Mouse (Mus musculus) stomach, embryonic 15.5 days (tissue): Measurements from ENCODE around the gene Bpnt1. TPM values are rescaled to one million over a fixed set of nuclear protein-coding genes. Genes with fewer than 3 reads are reported as not detected.

Source experiments
- microRNA counts: library from miRNA; unstranded; fragments of <30 nt; microRNA quantifications from one replicate; lab custom pipeline; 2016
- microRNA-seq: library from miRNA; unstranded; fragments of <30 nt; microRNA quantifications from one replicate; pipeline ENCODE4, GENCODE M21; 2016
- polyA plus RNA-seq: library from polyadenylated mRNA; unstranded; fragments of >200 nt; fragmentation: Nextera tagmentation; extraction: Ambion mirVana; gene quantifications from 2 replicates; pipeline ENCODE4 v1.2.1, GENCODE M21; 2015

The Bpnt1 gene
- polyA plus RNA-seq, 1 experiment from 2014 or later = 73.5 TPM

MicroRNAs within 50 kb of the gene (microRNA counts, 519-probe panel; counts per million panel counts)
- 3,333 counts per million, percentile 84 among the panel's probes with 10 or more counts for microRNA mmu-miR-194 (lab: Ali Mortazavi, UCI)

Small RNA genes within 50 kb of the gene (microRNA-seq; reads per million reads assigned to microRNA genes)
- gene Mir194-1 (403 reads per million, percentile 66 among the genes with 10 or more reads in this experiment), gene Mir215 (3,041 reads per million, percentile 86 among the genes with 10 or more reads in this experiment)

Other genes starting within 250 kb of the Bpnt1 start
- gene Rab3gap2, start 128.0 kb upstream of the Bpnt1 start, polyA plus RNA-seq = 20.1 and 21.9 TPM in 2 replicates
- 35.5 and 39.7 TPM in 2 replicates for gene Iars2, start 2.8 kb upstream of the Bpnt1 start, polyA plus RNA-seq
- 153 and 156 TPM in 2 replicates for gene Eprs, start 30.9 kb downstream of the Bpnt1 start, polyA plus RNA-seq
- gene Slc30a10, start 122.7 kb downstream of the Bpnt1 start, polyA plus RNA-seq = 1.4 and 1.6 TPM in 2 replicates